Mouse (Mus musculus): Measurements from ENCODE around the gene 9430097D07Rik. TPM values are rescaled to one million over a fixed set of nuclear protein-coding genes. Genes with fewer than 3 reads are reported as not detected.

Gene 9430097D07Rik
- total and polyA plus RNA-seq, 2 experiments from 2014 or later, result 0.16 to 0.69 TPM

GRCm38 (mm10) chr2:32599409-32599808, 23.9 kb upstream of the 9430097D07Rik start, which contains the start of gene St6galnac6:
TSS of gene St6galnac6 (plus strand) at chr2:32599709.
- no peak for ATAC-seq (ENCODE audit: low FRiP score)
- no peak for DNase-seq (ENCODE audit: low spot score)
- WGBS, result 92% methylated on average over 3 of the region's 3 CpGs
- H3K9ac ChIP-seq (replicated peaks; ENCODE audit: low read length, poor library complexity, severe bottlenecking), result no peak within 1 kb of the TSS
- H3K4me3 ChIP-seq (ENCODE audit: low read depth, low read length), result no peak within 1 kb of the TSS
- no peak within 1 kb of the TSS for H3K4me2 ChIP-seq (ENCODE audit: low read depth, low read length, poor library complexity, severe bottlenecking)
- no peaks in the 10 kb centered on the region for H3K4me1 ChIP-seq (ENCODE audit: insufficient read depth, low read length)
- no peak for TF ChIP-seq CTCF (IDR thresholded peaks at IDR 0.05)
- H3K27me3 ChIP-seq (ENCODE audit: insufficient read depth, low read length), result no peaks in the 10 kb centered on the region; the same call in 1 of the 2 replicates
- H3K36me3 ChIP-seq (ENCODE audit: insufficient read depth, low read length), result peaks cover 25% of the 10 kb centered on the region; the same call in 1 of the 2 replicates
- H3K9me3 ChIP-seq (ENCODE audit: low read length), result no peaks in the 10 kb centered on the region
- H3K27ac ChIP-seq (ENCODE audit: low read depth, low read length), result no peak within 1 kb of the TSS

GRCm38 (mm10) chr2:32598506-32598905, 23.0 kb upstream of the 9430097D07Rik start:
- WGBS, result 87% methylated on average over 8 of the region's 8 CpGs
- DNase-seq (ENCODE audit: low spot score) (no peak), ATAC-seq (ENCODE audit: low FRiP score) (no peak)
- Histone ChIP-seq H3K9ac (replicated peaks; ENCODE audit: low read length, poor library complexity, severe bottlenecking) (no peak overlapping the region), H3K4me2 (ENCODE audit: low read depth, low read length, poor library complexity, severe bottlenecking) (no peak overlapping the region), H3K36me3 (ENCODE audit: insufficient read depth, low read length) (peaks cover 32% of the 10 kb centered on the region), H3K4me1 (ENCODE audit: insufficient read depth, low read length) (no peaks in the 10 kb centered on the region), H3K27me3 (ENCODE audit: insufficient read depth, low read length) (no peaks in the 10 kb centered on the region; the same call in 1 of the 2 replicates), H3K4me3 (ENCODE audit: low read depth, low read length) (no peak overlapping the region), H3K9me3 (ENCODE audit: low read length) (no peaks in the 10 kb centered on the region), H3K27ac (ENCODE audit: low read depth, low read length) (no peak overlapping the region)
- TF ChIP-seq CTCF (IDR thresholded peaks at IDR 0.05), result no peak

GRCm38 (mm10) chr2:32597699-32598098, 22.2 kb upstream of the 9430097D07Rik start:
- Histone ChIP-seq H3K9ac (replicated peaks; ENCODE audit: low read length, poor library complexity, severe bottlenecking) (no peak overlapping the region), H3K4me1 (ENCODE audit: insufficient read depth, low read length) (no peaks in the 10 kb centered on the region), H3K27ac (ENCODE audit: low read depth, low read length) (no peak overlapping the region), H3K4me3 (ENCODE audit: low read depth, low read length) (no peak overlapping the region), H3K9me3 (ENCODE audit: low read length) (no peaks in the 10 kb centered on the region), H3K27me3 (ENCODE audit: insufficient read depth, low read length) (no peaks in the 10 kb centered on the region; the same call in 1 of the 2 replicates), H3K4me2 (ENCODE audit: low read depth, low read length, poor library complexity, severe bottlenecking) (no peak overlapping the region), H3K36me3 (ENCODE audit: insufficient read depth, low read length) (peaks cover 35% of the 10 kb centered on the region)
- TF ChIP-seq CTCF (IDR thresholded peaks at IDR 0.05), result no peak
- WGBS, result 91% methylated on average over 5 of the region's 5 CpGs
- DNase-seq (ENCODE audit: low spot score) (no peak), ATAC-seq (ENCODE audit: low FRiP score) (no peak)

- no peak for ATAC-seq (ENCODE audit: low FRiP score)
- no peaks in the 10 kb centered on the region for H3K4me1 ChIP-seq (ENCODE audit: insufficient read depth, low read length)
- H3K36me3 ChIP-seq (ENCODE audit: insufficient read depth, low read length), result peaks cover 40% of the 10 kb centered on the region
- no peak overlapping the region for H3K4me2 ChIP-seq (ENCODE audit: low read depth, low read length, poor library complexity, severe bottlenecking)
- TF ChIP-seq CTCF (IDR thresholded peaks at IDR 0.05), result no peak
- no peaks in the 10 kb centered on the region; the same call in 1 of the 2 replicates for H3K27me3 ChIP-seq (ENCODE audit: insufficient read depth, low read length)
- H3K9ac ChIP-seq (replicated peaks; ENCODE audit: low read length, poor library complexity, severe bottlenecking), result no peak overlapping the region
- no peak for DNase-seq (ENCODE audit: low spot score)
- WGBS, result 85% methylated on average over 5 of the region's 5 CpGs
- H3K4me3 ChIP-seq (ENCODE audit: low read depth, low read length), result no peak overlapping the region
- no peak overlapping the region for H3K27ac ChIP-seq (ENCODE audit: low read depth, low read length)
- no peaks in the 10 kb centered on the region for H3K9me3 ChIP-seq (ENCODE audit: low read length)
Observed at GRCm38 (mm10) chr2:32597248-32597647, 21.8 kb upstream of the 9430097D07Rik start.

- Histone ChIP-seq H3K4me3 (ENCODE audit: low read depth, low read length) (no peak overlapping the region), H3K27ac (ENCODE audit: low read depth, low read length) (no peak overlapping the region), H3K27me3 (ENCODE audit: insufficient read depth, low read length) (no peaks in the 10 kb centered on the region; the same call in 1 of the 2 replicates), H3K9me3 (ENCODE audit: low read length) (no peaks in the 10 kb centered on the region), H3K36me3 (ENCODE audit: insufficient read depth, low read length) (peaks cover 40% of the 10 kb centered on the region), H3K4me1 (ENCODE audit: insufficient read depth, low read length) (no peaks in the 10 kb centered on the region), H3K9ac (replicated peaks; ENCODE audit: low read length, poor library complexity, severe bottlenecking) (no peak overlapping the region), H3K4me2 (ENCODE audit: low read depth, low read length, poor library complexity, severe bottlenecking) (no peak overlapping the region)
- 81% methylated on average over 13 of the region's 13 CpGs for WGBS
- DNase-seq (ENCODE audit: low spot score) (peak; percentile 78), ATAC-seq (ENCODE audit: low FRiP score) (no peak)
- TF ChIP-seq CTCF (IDR thresholded peaks at IDR 0.05), result no peak
Observed at GRCm38 (mm10) chr2:32596725-32597124, 21.2 kb upstream of the 9430097D07Rik start.

GRCm38 (mm10) chr2:32591249-32591648, 15.8 kb upstream of the 9430097D07Rik start:
- H3K9me3 ChIP-seq (ENCODE audit: low read length), result no peaks in the 10 kb centered on the region
- ATAC-seq (ENCODE audit: low FRiP score), result no peak
- H3K4me1 ChIP-seq (ENCODE audit: insufficient read depth, low read length), result peaks cover 15% of the 10 kb centered on the region
- H3K4me2 ChIP-seq (ENCODE audit: low read depth, low read length, poor library complexity, severe bottlenecking), result no peak overlapping the region
- DNase-seq (ENCODE audit: low spot score), result no peak
- peaks cover 35% of the 10 kb centered on the region for H3K36me3 ChIP-seq (ENCODE audit: insufficient read depth, low read length)
- H3K9ac ChIP-seq (replicated peaks; ENCODE audit: low read length, poor library complexity, severe bottlenecking), result no peak overlapping the region
- H3K27me3 ChIP-seq (ENCODE audit: insufficient read depth, low read length), result no peaks in the 10 kb centered on the region
- 73% methylated on average over 6 of the region's 6 CpGs for WGBS
- no peak overlapping the region for H3K27ac ChIP-seq (ENCODE audit: low read depth, low read length)
- no peak for TF ChIP-seq CTCF (IDR thresholded peaks at IDR 0.05)
- H3K4me3 ChIP-seq (ENCODE audit: low read depth, low read length), result no peak overlapping the region

Data from midbrain, postnatal 0 days (tissue).